Mouse (Mus musculus): Measurements from ENCODE around the gene BC017158.
"Not testable (repeated sequence)": the region's sequence is repeated elsewhere in the genome, so short reads cannot be mapped to it uniquely, and the experiment has no call there.

Gene BC017158

DNA sequence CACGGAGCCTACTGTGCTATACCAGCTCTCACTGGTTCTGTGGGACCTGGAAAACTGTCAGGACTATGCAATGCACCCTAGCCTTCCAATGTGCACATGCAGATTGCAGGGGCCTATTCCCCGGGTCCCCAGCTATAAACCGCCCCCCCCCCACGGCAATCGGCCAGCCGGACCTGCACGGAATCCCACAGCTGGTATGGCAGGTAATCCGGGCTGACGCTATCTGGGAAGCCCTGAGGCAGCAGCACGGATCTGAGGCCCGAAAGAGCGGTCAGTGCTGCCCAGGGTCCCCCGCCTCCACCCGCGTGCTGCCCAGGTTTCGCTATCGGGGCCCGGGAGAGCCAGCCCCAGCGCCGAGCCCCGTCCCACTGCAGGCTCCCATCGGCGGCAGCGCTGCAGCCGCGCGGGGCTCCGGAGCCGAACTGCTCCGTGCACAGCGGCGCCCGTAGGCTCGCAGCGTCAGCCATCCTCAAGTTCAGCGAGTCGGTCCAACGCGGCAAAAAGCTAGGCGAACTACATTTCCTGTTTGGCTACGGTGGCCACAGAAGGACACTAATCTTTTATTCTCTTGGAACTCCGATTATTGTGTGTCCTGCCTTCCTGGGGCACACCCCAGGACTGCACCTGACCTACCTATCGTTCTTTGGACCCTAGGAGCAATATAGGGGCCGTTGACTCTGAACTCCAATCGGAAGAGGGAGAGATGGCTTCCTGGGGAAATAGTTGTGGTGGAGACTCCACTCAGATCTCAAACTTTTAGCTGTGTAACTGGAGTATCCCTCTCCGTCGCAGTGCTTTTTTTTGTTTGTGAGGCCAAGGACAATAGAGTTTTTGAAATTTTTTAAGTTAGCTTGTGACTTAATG is at the start of gene BC017158:
TSS of gene BC017158 (minus strand) at position 554 of the 864 bp plus-strand sequence.
- in situ Hi-C loops (cut with MboI): no loop called here

- in situ Hi-C loops (cut with MboI): no loop called here
Measured at GRCm38 (mm10) chr7:128346991-128347390, 49.0 kb upstream of the BC017158 start.

DNA sequence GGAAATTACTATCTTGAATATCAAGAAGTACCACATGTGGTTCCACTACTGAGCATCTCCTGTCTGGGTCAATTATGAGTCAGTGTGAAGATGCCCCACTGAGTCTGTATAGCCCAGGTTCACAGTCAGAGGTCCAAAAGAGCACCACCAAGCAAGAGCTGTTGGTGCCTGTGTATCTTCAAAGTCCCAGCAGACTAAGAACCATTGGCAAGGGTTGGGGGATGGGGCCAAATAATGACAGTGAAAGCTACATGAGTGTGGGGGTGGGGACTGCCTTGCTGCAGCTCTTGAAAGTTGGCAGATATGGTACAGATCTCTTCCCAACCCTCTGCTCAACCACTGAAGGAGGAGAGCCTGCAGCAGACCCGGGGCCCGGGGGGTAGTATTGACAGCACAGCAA is 48.6 kb upstream of the BC017158 start:
- in situ Hi-C loops (cut with MboI): no loop called here

- in situ Hi-C loops (cut with MboI): no loop called here
Measured at GRCm38 (mm10) chr7:128345691-128346090, 47.7 kb upstream of the BC017158 start.

GRCm38 (mm10) chr7:128344928-128345653 is 47.1 kb upstream of the BC017158 start:
- in situ Hi-C loops (cut with MboI): no loop called here

GRCm38 (mm10) chr7:128344488-128344887 is 46.5 kb upstream of the BC017158 start:
- in situ Hi-C loops (cut with MboI): no loop called here

- in situ Hi-C loops (cut with MboI): not testable (repeated sequence)
Measured at GRCm38 (mm10) chr7:128342691-128343090, 44.7 kb upstream of the BC017158 start.

GRCm38 (mm10) chr7:128340321-128340720 is 42.4 kb upstream of the BC017158 start:
- in situ Hi-C loops (cut with MboI): not testable (repeated sequence)

- in situ Hi-C loops (cut with MboI): no loop called here
Measured at GRCm38 (mm10) chr7:128332896-128333295, 34.9 kb upstream of the BC017158 start.

DNA sequence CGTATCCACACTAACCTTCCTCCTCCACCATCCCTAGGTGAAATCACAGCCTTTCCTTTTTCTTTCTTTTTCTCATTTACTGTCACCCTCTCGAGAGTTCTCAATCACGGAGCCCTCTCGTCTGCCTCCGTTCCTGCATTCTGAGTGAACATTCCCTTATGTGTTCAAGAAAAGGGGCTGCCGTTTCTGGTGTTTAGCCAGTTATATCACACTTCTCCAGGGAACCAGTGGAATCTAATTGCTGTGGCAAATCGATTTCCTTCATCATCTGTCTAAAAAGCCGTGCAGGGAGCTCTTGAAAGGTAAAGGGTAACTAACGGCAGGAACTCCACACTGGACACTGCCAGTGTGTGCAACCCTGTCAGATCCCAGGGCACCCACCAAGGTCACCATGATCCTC is 33.0 kb upstream of the BC017158 start:
- in situ Hi-C loops (cut with MboI): no loop called here

GRCm38 (mm10) chr7:128324977-128325376 is 27.0 kb upstream of the BC017158 start:
- in situ Hi-C loops (cut with MboI): no loop called here

- in situ Hi-C loops (cut with MboI): no loop called here
Measured at GRCm38 (mm10) chr7:128321260-128321659, 23.3 kb upstream of the BC017158 start.

DNA sequence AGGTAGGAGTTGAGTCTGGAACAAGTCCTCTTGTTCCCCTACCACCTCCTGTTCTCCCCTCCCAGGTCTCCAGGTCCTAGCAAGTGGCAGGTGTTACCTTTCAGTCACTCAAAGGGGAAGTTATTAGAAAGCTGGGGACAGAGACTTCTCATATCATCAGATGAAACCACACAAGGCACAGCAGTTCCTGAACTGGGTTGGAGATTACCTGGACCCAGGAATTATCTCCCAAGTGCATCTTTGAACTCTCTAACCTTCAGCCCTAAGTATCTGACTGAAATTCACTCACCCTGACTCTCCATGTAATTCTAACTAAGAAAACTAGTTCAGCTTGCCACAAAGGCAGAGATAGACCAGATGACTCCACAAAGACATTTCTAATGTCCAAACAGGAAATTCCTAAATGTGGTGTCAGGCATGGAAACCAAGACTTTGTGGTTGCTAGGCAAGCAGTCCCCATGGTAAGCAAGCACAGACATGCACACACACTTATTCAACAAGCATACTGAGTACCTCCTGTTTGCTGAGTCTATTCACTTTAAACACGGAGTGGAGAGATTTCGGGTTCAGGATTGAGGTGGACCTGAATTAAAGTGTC is 22.3 kb upstream of the BC017158 start:
- in situ Hi-C loops (cut with MboI): no loop called here

GRCm38 (mm10) chr7:128319140-128319539 is 21.2 kb upstream of the BC017158 start:
- in situ Hi-C loops (cut with MboI): no loop called here

DNA sequence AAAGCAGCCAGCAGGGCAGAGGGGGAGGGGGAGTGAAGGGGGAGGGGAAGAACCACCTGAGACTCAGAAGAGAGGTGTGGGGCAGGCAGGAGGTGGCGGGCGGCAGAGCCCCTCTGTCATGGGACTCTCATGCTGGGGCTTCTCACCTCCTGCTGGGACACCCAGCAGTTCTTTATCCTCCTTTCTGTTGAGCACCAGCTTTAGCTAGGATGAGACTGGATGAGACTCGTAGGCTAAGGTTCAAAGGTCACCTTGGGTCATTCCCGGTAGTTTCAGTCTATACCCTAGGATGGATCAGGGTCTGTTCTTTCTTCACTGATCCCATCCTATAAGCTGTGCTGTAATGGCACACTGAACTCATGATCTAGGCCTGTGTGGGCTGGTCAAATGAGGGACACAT is 19.0 kb upstream of the BC017158 start:
- in situ Hi-C loops (cut with MboI): no loop called here

DNA sequence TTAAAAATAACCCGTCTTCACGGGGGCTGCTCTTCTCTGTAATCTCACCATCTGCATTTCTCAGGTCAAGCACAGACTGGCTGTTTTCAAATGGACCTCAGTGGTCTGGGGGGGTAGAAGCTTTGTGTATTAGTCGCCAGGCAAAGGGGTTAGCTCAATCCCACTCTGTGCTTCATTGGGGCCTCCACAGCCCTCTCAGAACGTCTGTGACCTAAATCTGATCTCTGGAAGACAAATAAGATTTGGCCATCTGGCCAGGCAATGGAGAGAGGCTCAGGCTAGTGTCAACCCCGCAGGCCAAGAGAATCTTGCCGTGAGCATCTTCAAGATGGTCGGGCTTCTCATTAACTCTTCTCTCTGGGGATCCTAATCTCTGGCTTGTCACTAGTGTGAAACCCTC is 16.5 kb upstream of the BC017158 start:
- in situ Hi-C loops (cut with MboI): no loop called here

DNA sequence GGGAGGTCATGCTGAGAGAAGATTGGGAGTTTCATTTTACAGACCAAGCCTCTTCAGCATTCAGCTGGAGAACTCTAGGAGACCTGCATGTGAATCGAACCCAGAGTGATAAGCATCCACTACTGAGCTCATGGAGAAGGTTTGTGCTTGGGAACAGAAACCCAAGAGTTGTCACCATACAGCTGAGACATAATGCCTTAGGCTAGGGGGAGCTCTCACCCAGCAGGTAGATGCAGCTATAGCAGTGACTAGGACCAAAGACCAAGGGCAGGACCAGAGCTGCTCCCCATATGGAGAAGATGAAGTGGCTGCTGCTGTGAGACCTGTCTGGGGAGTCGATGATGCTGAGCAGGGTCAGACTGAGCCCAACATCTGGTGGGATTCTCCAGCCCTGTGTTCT is 15.6 kb upstream of the BC017158 start:
- in situ Hi-C loops (cut with MboI): no loop called here

- in situ Hi-C loops (cut with MboI): no loop called here
Measured at GRCm38 (mm10) chr7:128312375-128313059, 14.5 kb upstream of the BC017158 start.

GRCm38 (mm10) chr7:128311811-128312210 is 13.8 kb upstream of the BC017158 start:
- in situ Hi-C loops (cut with MboI): no loop called here

DNA sequence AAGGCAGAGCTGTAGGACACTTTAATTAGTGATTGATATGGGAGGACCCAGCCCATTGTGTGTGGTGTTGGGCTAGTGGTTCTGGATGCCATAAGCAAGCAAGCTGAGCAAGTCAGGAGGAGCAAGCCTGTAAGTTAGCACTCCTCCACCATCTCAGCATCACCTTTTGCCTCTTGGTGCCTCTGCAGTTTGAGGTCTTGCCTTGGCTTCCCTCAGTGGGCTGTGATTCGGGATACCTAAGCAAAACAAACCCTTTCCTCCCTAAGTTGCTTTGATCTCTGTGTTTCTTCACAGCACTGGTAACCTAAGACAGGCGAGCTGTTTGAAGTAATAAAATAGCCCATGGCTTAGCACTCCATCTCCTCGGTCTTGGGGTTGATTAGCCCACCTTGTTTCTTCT is 13.3 kb upstream of the BC017158 start:
- in situ Hi-C loops (cut with MboI): no loop called here

DNA sequence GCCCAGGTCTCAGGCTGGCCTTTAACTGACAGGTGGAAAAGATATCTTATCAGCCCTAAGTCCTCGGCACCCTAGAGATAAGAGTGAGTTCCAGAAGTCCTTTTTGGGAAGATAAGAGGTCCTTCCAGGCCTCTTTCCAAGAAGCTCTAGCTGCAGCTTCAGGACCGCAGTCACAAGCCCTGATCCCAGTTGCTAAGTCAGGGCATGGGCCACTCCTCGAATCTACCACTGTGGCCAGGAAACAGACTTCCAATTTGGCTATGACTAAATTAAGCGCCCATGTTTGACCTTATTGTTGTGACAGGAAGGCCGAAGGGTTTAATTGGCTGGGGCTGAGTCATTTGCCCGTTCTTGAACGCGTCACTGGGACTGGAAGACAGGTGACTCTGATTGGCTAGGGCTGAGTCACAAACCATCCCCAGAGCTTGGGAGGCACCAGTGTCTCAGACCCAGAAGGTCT is 12.3 kb upstream of the BC017158 start:
- in situ Hi-C loops (cut with MboI): no loop called here

DNA sequence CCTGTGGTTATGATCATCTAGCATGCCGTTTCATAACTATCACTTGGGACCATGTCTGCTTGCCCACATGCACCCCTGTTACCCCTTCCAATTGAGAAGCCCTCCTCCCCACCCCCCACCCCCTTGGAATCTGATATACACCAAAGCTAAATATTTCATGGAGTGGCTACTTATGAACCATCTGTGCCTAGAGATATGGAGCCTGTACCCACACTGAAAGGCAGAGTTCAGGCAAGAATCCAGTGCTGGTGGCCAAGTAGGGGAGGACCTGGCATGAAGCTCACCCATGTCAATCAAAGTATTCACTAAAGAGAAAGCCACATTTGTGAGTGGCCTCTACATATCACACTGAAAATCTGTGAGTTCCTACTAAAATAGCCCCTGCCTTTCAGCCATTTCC is 11.8 kb upstream of the BC017158 start:
- in situ Hi-C loops (cut with MboI): no loop called here
